Mouse (Mus musculus) thymus, postnatal 10 days (tissue): ENCODE data around the gene Plekhh2.
"Not testable (repeated sequence)": the region's sequence is repeated elsewhere in the genome, so short reads cannot be mapped to it uniquely, and the experiment has no call there.

ENCODE experiments used
- DNase-seq, 2 experiments: peaks; one replicate each; pipeline ENCODE4 v3.0.0; 2021; ENCODE audit warnings: low spot score in 2 of 2

Plekhh2 gene

DNA sequence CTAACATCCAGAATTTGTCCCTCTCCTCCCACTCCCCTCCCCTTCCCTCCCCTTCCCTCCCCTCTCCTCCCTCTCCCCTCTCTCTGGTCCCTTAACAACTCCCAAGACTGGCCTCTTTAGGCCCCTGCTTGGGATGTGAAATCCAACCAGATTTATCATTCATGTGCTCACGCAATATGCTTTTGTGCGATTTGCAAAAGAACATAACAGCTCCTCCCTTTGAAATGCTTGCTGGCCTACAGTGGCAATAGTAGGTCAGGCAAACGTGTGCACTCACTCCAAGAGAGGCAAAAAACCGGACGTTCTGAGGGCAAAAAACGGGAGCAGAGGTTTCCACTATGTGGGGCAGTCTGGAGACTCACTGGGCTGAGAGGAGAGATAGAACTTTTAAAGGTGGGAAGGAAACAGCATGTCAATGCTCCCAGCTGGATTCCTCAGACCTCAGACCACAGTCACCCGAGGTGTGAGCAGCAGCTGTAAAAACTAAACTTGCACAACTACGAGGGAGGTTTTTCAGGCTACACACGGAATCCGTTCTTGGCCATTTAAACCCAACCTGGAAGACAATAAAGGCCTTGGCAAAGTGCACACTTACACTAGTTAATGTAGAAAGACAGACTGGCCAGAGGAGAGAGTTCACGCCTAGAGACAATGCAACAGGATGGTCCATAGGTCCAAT, 595 bp upstream of the Plekhh2 start:
- no peak for DNase-seq

DNA sequence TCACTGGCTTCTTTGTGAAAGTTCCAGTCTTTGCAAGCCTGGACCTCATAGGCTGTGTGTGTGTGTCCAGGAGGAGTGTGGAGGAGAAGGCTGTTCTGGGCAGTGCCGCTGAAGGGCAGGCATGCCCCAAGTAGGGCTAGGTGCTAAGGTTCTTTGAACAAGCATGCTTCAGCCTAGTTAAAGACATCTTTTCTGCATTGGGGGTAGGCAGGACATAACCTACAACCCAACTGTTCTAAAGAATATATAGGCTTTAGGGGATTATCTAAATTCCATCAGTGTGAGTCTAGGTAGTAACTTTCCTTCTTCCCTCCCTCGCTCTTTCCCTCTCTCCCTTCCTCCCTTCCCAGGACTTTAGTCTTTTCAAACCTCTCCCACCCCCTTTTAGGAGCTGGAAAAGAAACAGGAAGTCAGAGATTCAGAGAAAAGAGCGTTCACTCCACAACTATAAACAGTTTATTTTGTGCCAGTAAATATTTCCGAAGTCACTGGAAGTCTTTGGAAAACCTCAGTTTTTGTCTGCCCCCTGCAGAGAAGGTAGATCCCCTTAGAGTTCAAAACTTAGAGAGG, 906 bp downstream of the Plekhh2 start:
- DNase-seq = no peak

DNA sequence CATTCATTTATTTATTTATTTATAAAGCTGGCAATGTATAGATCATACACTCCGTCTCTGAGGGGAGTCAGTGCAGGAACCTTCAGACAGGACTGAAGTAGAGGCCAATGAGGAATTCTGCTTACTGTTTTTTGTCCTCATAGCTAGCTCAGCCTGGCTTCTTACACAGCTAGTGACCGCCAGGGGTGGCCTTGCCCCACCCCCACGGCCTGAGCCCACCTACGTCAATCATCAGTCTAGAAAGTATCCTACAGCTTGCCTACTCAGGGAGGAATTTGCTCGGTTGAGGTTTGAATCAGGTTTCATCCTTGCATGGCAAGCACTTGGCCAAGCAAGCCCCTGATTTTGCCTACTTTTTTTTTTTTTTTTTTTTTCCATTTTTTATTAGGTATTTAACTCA, 4.2 kb downstream of the Plekhh2 start:
- no peak for DNase-seq

DNA sequence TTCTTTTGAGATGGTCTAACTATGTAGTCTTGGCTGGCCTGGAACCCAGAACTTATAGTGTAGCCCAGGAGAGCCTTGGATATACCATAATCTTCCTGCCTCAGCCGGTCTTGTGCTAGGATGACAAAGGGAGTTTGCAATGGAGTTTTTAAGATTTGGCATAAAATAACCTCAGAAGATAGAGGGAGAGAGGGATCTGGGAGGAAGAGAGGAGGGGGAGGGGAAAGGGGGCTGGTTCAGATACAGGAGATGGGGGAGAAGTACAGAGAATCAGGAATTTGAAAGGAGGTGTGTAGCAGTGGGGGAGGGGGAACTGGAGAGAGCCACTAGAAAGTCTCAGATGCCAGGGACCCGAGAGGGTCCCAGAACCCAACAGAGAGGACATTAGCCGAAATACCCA, 7.7 kb downstream of the Plekhh2 start:
- DNase-seq = no peak

DNA sequence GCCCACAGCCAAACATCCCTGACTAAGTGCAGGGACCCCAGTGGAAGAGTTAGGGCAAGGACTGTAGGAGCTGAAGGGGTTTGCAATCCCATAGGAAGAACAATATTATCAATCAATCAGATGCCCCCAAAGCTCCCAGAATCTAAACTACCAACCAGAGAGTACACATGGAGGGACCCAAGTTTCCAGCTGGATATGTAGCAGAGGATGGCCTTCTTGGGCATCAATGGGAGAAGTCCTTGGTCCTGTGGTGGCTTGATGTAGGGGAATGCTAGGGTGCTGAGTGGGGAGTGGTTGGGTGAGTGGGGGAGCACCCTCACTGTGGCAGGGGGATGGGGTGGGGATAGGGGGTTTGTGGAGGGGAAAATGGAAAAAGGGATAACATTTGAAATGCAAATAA, 8.4 kb downstream of the Plekhh2 start:
- no peak for DNase-seq

DNA sequence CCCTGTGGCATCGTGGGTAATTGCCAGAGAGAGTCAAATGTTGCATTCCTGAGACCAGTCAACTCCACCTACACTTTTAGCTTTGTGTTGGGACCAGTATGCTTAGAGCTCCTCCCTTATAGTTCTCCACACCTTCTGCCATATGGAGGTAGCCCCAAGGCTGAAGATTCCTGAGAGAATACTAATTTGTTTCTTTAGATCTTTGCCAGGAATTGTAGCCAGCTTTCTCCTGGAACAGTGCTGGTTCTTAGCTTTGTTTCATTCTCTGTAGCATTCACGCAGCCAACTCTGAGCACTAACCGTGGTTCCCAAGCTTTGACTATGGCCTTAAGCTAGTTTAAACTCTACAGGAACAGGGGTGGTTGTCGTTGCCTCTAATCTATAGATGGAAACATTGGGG, 17.7 kb downstream of the Plekhh2 start:
- DNase-seq = no peak

DNA sequence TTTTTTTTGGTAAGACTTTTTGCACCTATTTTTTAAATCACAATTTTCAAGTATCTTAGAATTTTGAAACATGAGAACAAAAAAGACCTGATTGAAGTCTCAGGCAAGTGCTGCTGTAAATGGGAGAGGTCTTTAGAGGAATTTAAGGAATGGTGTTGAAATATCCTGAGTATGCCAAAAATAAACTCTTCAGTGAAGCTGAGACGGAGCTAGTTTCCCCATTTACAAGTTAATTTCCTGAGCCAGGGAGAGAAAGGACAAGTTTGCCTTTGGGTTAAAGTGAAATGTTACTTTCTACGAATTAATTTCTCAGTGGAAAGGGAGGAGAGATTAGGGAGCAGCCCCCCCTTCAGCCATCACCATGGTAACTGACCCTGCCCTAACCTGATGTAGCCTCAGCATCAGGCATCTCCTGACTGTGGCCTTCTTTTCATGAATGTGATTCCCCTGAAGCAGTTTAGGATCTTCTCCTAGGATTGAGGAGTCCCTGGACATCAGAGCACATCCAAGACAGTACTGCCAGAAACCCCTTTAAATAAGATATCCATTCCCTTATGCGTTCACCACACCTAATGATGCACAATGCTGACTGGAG, 18.6 kb downstream of the Plekhh2 start:
- DNase-seq = no peak

DNA sequence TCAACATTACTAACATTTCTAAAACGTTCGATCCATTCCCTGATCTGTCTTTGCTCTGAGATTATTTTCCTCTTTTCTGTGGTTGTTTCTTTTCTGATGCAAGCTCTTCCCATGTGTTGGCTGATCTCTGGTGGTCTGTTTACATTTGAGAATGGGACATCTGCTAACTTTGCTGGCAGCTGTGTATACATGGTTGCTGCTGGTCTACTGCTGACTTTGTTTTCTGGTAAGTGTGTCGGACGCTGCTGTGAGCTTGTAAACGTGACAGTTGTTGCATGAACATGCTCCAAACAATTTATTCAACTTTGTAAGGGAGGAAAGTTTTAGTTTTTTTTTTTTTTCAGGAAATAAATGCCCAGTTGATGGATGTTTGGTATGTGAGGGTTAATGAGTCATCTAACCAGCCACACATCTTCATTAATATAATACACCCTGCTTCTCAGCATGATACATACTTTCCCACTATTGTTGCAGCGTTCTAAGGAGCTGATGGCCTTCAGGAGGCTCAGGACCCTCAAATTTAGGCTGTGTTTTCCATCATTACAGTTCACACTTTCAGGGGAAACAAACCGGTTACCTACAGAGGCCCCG, 21.3 kb downstream of the Plekhh2 start:
- no peak for DNase-seq

DNA sequence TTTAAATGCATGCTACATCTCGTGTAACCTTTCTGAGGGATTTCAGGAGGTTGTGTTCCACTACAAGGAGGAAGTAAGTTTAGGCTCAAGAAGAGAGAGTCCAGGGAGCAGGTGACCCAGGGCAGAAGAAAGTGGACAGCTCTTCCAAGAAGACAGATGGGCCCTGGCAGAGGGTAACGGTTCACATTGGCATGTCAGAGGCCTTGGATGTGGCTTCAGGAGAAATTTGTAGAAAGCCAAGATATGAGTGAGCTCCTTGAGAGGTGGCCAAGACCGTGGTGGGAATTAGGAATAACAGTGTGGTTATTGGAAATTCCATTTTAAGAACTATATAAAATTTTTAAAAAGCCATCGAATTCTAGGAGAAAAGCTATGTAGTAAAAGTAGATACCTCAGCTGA, 22.1 kb downstream of the Plekhh2 start:
- DNase-seq = no peak

DNA sequence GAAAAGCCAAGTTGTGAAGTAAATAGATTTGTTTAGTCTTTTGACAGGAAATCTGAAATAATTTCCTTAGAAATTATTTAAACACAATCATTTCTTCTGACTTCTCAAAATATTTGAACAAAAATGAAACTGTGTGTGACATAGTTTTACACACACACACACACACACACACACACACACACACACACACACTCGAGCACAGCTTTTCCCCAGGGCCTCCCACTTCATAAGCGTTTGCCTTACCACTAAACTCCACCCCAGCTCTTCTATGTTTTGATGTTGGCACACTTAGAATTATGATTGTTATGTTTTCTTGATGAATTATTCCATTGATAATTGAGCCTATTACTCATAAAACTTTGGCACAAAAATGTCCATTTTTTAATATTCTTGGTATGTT, 22.9 kb downstream of the Plekhh2 start:
- no peak for DNase-seq

DNA sequence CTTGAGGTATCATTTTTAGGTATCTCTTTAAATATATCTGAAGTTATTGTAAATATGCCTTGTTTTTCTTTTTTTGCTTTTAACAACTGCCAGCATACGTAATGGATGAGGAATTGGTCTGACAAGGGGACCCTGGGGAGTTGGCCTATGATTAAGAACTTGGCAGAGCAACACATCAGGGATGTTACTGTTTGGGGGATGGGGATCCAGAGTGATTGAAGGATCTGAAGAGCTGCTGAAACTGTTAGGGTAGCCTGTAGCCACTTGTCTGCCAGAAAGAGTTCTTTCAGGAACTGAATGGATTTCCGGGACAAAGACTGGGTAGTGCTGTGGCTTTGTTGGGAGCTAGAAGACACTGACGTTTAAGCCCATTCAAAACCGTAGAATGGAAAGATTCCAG, 23.5 kb downstream of the Plekhh2 start:
- no peak for DNase-seq

DNA sequence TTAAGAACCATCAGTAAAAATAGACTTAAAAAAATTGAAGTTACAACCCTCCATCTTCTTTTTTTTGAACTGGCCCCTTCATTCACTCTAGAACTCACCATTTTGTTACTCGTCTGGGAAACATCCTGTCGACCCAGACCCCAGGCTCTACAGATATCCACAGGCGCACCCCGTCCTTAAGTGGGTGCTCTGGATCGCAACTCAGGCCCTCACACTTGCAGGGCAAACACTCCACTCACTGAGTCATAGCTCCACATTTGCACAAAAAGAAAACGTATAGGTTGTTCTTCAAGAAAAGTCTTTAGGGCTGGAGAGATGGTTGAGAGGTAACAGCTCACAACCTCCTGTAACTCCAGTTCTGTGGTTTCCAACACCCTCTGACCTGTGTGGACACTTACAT, 25.6 kb downstream of the Plekhh2 start:
- DNase-seq = no peak

DNA sequence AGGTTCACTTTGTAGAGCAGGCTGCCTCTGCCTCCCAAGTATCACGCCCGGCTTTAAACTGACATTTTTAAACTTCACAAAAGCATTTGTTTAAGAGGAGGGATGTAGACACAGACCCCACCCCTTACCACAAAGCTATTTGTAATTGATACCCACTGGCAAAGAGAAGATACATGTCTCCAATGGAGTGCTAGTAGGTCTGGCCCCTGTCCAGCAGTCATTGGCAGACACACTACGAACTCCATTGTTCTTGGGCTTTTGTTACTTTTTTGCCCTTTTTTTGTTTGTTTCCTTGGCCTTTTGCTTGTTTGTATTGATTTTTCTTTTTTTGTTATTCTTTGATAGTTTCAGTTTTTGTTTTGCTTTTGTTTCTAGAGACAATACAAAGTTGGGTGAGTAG, 26.3 kb downstream of the Plekhh2 start:
- DNase-seq = no peak

DNA sequence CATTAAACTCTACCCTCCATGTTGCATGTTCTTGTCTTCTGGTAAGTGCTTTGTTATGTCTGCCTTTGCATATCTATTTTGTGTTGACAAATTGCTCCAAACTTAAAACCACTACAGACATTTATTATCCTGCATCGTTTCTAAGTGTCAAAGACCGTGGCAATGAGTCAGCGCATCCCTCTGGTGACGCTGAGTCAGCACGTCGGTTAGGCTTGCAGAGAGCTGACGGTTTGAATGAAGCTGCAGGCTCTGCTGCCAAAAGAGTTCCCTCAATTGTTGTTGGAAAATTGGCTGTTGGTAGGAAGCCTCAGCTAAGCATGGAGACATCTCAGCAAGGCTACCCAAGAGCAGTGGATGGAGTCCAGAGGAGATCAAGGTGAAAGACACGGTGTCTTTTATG, 28.9 kb downstream of the Plekhh2 start:
- no peak for DNase-seq

DNA sequence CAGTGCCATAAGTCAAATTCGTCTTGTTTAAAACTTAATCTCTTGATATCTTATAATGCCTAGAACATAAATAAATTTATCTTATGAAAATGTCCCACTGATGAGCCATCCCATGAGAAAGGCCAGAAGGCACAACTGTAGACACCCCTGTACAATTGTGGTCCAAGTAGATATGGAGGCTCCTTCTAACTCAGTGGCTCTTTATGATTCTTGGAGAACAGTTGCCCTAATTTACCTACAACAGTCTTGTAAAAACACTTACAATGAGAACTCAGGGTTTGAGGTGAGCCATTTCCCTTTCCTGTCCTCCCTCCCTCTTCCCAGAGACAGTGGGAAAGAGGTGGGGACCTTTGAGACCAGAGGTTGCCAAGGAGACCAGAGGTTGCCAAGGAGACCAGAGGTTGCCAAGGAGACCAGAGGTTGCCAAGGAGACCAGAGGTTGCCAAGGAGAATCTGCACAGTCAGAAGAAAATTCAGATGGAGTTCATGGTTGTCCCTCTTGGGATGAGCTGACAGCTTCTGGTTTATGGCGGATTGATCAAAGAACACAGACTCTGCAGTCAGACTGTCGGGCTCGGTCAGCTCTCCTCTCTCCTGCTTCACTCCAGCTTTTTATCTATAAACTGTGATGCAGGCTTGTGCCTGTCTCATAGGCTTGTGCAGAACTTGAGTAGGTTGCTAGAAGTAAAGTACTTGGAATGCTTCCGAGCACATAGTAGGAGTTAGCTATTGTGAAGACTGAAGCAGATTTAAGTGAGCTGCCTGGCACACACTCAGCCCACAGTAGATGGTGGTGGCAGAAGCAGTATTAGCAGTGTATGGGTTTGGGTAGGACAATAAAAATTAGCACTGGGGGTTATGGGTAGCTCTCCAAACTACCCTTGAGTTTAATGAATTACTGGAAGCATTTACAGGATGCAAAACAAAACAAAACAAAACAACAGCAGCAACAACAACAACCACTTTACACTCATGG, 39.5 kb downstream of the Plekhh2 start:
- DNase-seq = no peak

DNA sequence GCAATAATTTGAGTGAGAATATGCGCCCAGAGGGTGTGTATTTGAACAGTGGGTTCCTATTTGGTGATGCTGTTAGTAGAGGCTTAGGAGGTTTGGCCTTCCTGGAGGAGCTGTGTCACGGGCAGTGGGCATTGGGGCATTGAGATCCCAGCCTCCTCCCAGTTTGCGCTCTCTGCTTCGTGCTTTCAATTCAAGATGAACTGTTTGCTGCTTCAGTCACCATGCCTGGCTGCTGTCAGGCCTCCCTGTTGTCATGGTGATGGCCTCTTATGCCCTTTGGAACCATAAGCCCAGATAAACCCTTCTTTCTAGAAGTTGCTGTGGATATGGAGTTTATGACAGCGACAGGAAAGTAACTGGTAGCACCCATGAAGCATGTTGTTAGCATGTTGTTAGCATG, 40.5 kb downstream of the Plekhh2 start:
- no peak for DNase-seq

DNA sequence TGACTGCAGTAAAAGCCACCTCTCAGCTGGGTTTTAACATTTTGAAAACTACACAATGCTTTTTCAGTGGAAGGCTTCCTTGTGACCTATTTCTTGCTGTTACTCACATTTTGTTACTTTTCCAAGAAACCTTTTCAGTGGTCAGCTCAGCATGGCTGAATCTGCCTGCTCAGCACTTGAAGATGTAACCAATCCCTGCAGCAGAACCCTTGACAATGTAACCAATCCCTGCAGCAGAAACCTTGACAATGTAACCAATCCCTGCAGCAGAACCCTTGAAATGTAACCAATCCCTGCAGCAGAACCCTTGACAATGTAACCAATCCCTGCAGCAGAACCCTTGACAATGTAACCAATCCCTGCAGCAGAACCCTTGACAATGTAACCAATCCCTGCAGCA, 52.6 kb downstream of the Plekhh2 start:
- DNase-seq = not testable (repeated sequence)

DNA sequence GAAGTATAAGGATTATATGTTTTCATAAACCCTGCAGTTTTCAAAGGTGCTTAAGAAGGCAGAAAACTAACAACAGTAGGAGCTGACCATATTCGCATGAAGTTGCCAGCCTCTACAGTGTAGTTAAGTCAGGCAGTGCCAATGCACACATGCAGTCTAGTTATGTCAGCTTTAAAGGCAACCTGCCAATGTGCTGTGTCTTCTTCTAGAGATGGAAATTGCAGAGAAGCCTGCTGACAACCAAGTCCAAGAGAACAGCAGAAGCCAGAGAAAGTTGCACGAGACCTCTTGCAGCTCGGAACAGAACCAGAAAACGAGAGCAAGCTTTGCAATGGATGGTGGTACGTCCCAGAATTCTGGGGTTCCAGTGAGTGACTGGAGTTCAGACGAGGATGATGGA, 54.1 kb downstream of the Plekhh2 start:
- DNase-seq = no peak

DNA sequence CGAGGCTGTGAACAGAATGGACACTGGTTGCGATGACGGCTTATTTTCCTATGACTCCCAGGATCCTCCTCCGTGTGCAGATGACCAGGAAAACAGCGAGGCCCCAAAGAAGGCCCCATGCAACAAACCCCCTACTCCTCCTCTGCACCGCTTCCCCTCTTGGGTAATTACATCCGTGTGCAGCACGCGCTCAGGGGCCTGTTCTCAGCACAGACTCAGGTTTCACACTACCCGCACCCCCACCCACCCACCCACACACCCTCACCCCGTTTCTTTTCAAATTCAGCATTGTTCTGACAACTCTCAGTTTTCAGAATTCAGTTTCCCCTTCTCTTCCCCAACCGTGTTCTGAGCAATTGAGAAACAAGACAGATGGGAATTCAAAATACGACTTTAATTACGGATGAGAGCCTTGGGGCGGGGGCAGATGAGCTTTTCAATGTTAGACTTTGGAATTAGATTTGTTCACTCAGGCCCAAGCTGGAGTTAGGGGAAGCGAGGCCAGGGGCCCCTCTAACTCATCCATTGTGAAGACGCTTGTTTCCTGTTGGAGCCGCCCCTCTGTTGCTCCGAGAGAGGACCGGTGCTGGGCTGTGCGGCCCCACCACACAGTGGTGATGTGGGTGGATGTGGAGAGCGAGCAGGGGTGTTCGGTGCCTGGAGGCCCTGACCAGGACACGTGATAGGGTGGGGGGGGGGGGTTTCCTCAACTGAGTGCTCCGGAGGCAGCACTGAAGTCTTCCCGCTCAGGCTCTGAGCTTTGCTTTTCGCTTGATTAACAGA, 55.3 kb downstream of the Plekhh2 start:
- DNase-seq = peak in 1 of 2 experiments; percentile 8

DNA sequence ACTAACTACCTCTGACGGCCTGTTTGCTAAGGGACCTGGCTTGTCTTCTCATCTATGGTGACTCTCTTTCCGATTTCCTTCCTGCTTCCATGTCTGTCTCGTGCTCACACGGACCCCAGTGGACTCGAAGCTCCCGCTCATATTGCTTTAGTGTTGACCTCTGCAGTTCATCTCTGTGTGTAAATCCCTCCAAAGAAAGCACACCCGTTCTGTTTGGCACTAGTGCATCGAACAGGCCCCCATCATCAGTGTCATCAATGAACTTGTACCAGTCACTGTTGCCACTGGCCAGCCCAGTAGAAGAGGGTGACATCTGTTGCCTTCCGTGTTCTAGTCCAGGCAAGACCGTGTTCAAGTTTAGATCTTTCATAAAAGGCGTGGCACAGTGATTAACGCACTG, 57.1 kb downstream of the Plekhh2 start:
- no peak for DNase-seq

DNA sequence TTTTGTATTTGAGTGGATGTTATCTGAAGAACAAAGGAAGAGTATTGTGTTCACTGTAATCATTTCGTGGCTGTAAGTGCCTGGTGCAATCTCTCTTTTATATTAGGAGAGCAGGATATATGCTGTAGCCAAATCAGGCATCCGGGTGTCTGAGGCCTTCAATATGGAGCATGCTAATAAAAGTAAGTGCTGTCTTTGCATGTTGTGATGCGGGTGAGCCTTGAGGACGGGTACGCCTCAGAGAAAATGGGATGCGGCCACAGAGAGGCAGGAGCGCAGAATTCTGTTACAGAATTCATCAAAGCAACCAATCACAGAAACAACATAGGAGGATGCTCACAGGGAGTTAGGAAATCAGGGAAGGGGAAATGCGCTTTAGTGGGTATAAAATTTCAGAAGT, 58.1 kb downstream of the Plekhh2 start:
- no peak for DNase-seq
